Mouse (Mus musculus): Measurements from ENCODE around the gene Ccdc92b.

Gene Ccdc92b

GRCm38 (mm10) chr11:74652791-74653191 is 33.4 kb downstream of the Ccdc92b start:
- DNase-seq (ENCODE audit: low read depth) = no peak

GRCm38 (mm10) chr11:74653385-74653784 is 34.0 kb downstream of the Ccdc92b start:
- no peak for DNase-seq (ENCODE audit: low read depth)

GRCm38 (mm10) chr11:74655941-74656340 is 36.5 kb downstream of the Ccdc92b start:
- DNase-seq (ENCODE audit: low read depth) = peak; percentile 66

- DNase-seq (ENCODE audit: low read depth) = no peak
Measured at GRCm38 (mm10) chr11:74660336-74660735, 40.9 kb downstream of the Ccdc92b start.

- DNase-seq (ENCODE audit: low read depth) = no peak
Measured at GRCm38 (mm10) chr11:74661641-74662040, 42.2 kb downstream of the Ccdc92b start.

- DNase-seq (ENCODE audit: low read depth) = no peak
Measured at GRCm38 (mm10) chr11:74662221-74662620, 42.8 kb downstream of the Ccdc92b start.

DNA sequence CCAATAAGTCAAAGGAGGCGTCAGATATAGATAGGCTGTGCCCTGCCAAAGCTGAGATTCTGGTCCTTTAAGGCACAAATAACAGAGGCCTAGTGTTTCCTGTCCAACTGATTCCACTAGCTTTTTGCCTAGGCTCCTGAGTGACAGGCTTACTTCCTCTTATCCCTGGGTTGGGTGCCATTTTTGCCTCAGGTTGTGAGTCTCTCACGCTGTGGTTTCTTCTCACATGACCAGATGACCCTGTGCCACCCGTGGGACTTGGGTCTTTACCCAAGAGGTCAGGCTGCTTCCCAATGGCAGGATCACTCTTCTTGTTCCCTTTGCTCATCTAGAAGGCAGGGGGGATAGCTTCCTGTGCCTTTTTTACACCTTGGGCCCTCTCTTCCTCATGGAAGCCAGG is 44.9 kb downstream of the Ccdc92b start:
- DNase-seq (ENCODE audit: low read depth) = peak; percentile 35

DNA sequence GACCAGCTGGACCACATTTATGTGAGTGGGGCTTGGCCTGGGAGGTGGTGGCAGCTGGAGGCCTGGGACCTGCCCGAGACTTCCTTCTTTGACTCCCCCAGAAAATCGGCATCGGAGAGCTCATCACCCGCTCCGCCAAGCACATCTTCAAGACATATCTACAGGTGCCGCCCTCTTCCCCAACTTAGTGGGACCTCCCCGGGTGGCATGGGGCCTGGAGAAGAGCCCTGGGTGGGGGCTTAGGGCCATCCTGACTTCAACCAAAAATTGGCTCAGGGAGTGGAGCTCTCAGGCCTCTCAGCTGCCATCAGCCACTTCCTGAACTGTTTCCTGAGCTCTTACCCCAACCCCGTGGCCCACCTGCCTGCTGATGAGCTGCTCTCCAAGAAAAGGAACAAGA is 45.5 kb downstream of the Ccdc92b start:
- DNase-seq (ENCODE audit: low read depth) = no peak

GRCm38 (mm10) chr11:74665631-74666283 is 46.4 kb downstream of the Ccdc92b start:
- no peak for DNase-seq (ENCODE audit: low read depth)

GRCm38 (mm10) chr11:74666284-74666652 is 46.9 kb downstream of the Ccdc92b start:
- DNase-seq (ENCODE audit: low read depth) = no peak

GRCm38 (mm10) chr11:74666776-74667581 is 47.6 kb downstream of the Ccdc92b start:
- DNase-seq (ENCODE audit: low read depth) = no peak

- no peak for DNase-seq (ENCODE audit: low read depth)
Measured at GRCm38 (mm10) chr11:74667582-74668010, 48.2 kb downstream of the Ccdc92b start.

DNA sequence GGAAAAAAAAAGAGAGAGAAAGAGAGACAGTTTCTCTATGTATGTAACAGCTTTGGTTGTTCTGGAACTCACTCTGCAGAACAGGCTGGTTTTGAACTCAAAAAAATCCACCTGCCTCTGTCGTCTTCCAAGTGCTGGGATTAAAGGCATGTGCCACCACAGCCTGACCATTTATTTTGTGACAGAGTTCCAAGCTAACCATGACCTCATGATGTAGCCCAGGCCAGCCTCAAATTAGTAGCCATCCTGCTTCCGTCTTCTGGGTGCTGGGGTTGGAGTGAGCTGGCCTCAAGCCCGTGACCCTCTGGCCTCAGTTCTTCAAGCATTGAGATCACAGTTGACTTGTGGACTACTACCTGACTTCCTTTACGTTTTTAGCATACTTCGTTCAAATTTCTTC is 49.1 kb downstream of the Ccdc92b start:
- DNase-seq (ENCODE audit: low read depth) = no peak

- DNase-seq (ENCODE audit: low read depth) = no peak
Measured at GRCm38 (mm10) chr11:74668971-74669370, 49.6 kb downstream of the Ccdc92b start.

GRCm38 (mm10) chr11:74670151-74670550 is 50.7 kb downstream of the Ccdc92b start:
- no peak for DNase-seq (ENCODE audit: low read depth)

- no peak for DNase-seq (ENCODE audit: low read depth)
Measured at GRCm38 (mm10) chr11:74671013-74671412, 51.6 kb downstream of the Ccdc92b start.

- DNase-seq (ENCODE audit: low read depth) = no peak
Measured at GRCm38 (mm10) chr11:74671839-74672238, 52.4 kb downstream of the Ccdc92b start.

DNA sequence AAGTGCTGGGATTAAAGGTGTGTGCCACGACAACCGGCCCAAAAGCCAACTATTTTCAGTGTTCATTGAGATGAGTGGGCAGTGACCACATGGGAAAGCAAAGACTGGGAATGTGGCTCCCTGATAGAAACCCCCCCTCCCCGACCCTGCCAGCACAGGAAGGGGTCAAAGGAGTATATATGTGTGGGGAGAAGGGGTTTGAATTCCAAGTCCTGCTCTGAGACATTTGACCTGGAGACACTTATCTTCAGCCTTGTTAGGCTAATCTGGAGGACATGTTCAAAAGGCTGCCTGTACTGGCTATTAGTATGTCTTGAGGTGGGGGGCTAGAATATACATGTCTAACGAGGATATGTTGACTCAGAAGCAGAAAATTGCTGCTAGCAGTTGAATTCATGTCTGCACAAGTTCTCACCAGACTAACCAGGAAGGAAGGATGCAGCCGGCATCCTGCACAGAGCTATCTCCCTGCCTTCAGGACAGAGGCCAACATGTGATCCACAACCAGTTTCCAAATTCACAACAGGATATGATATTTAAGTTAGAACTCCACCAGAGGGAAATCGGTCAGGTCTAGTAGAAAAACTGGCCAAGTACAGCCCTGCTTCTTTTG is 53.6 kb downstream of the Ccdc92b start:
- peak; percentile 33 for DNase-seq (ENCODE audit: low read depth)

DNA sequence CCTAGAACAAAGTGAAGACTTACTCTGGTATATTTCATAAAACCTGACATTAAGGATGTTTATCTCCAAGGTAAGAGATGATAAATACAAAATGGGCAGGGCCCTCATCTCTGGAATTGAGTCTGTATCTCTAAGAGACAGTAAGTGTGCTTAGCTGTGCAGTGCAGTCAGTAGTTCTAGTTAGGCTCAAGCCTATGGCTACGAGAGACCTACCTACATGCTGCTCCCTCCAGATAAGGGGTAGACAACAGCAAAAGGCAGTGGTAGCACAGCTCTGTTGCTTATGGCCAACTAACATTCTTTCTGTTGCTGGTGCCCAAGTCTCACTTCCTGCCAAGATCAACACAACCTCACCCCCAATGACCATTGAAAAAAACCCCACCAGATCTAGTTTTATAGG is 54.2 kb downstream of the Ccdc92b start:
- no peak for DNase-seq (ENCODE audit: low read depth)

DNA sequence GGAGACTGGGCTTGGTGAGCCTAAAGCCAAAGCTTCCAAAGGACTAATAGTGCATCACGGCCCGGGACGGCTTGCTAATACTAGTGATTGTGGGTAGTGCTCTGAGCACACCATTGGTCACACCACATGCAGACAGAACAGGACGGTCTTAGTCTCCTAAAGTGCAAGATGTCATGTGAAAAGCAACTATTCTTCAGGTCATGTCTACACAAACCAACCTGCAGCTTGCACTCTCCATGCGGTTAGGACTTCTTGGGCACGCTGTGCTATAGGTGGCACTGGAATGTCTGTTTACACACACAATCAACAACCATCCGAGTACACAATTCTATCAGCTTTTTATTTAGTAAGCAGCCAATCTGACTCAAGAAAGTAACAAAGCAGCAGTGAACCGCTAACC is 55.3 kb downstream of the Ccdc92b start:
- no peak for DNase-seq (ENCODE audit: low read depth)

DNA sequence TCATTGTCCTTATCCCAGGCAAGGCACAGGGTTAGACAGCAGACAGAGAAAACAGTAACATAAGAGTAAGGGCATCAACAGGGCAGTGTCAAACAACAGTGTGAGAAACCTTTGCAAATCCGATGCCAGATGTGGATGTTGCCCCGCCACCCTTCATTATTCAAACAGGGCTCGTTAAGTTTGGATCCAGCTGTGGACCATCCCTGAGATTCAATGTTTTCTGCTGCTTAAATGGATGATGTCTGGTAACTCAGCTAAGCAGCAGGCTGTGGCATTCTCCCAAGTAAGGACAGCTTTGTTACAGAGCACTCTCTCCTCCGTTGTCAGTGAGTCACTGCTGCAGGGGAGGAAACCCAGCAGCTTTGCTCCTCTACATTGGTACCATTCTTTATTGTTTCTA is 55.8 kb downstream of the Ccdc92b start:
- DNase-seq (ENCODE audit: low read depth) = no peak

All from 416B (cell line).